Mouse (Mus musculus) midbrain, embryonic 15.5 days (tissue): ENCODE measurements at regions not wholly inside any gene's neighbourhood (a gene's known extent, or its start where the extent isn't known, plus 50 kb on each side); places are given as distances from the start of the nearest gene placed in this dataset.

Experiments
- ATAC-seq: fragments of 200-750 bp; cut with Nextera tagmentation; replicated peaks from 2 replicates; pipeline ENCODE4 v1.8.0; 2017; ENCODE audit warnings: moderate TSS enrichment
- H3K27ac ChIP-seq: fragments of 300-500 bp; sonication (generic); 2 replicates; pipeline ENCODE4 v1.5.1; 2015; ENCODE audit warnings: mild to moderate bottlenecking, inconsistent platforms
- H3K27me3 ChIP-seq: fragments of 300-500 bp; sonication (generic); replicated peaks from 2 replicates; pipeline ENCODE4 v1.6.1; 2015; ENCODE audit warnings: inconsistent platforms
- H3K36me3 ChIP-seq: fragments of 300-500 bp; sonication (generic); replicated peaks from 2 replicates; pipeline ENCODE4 v1.6.1; 2015; ENCODE audit warnings: inconsistent platforms
- H3K4me1 ChIP-seq: fragments of 300-500 bp; sonication (generic); 2 replicates; pipeline ENCODE4 v1.6.1; 2015; ENCODE audit warnings: inconsistent platforms
- H3K4me2 ChIP-seq: fragments of 300-500 bp; sonication (generic); 2 replicates; pipeline ENCODE4 v1.6.1; 2015; ENCODE audit warnings: inconsistent platforms, mild to moderate bottlenecking, moderate library complexity
- H3K4me3 ChIP-seq: fragments of 300-500 bp; sonication (generic); 2 replicates; pipeline ENCODE4 v1.5.1; 2015; ENCODE audit warnings: mild to moderate bottlenecking, inconsistent platforms
- H3K9ac ChIP-seq: fragments of 300-500 bp; sonication (generic); 2 replicates; pipeline ENCODE4 v1.6.1; 2015; ENCODE audit warnings: mild to moderate bottlenecking, inconsistent platforms
- H3K9me3 ChIP-seq: fragments of 300-500 bp; sonication (generic); 2 replicates; pipeline ENCODE4 v1.6.1; 2016; ENCODE audit warnings: inconsistent platforms
- WGBS: fragments of 180-500 bp; shearing (Covaris S2); methylation state at CpG from one replicate; pipeline ENCODE4 v1.1.7; 2015; ENCODE audit warnings: mixed read lengths; 5-methylcytosine and 5-hydroxymethylcytosine counted together

DNA sequence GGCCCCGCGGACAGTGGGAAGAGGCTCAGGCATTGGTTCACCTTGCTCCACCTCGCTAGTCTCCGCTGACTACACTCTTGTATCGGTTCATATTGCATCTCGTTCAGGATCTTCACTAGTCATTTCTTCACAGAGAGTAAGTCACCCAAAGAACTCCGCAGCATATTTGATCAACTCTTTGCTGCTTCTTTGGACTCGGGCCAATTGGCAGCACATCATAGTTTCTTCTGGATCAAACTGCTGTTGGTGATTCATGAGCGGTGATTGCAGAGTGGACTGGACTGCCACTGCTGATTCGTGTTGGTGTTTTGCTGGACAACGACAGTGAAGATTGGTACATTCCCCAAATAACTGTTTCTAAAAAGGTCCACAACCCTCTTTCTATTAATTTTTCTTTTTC lies 98.4 kb upstream of the Mb21d2 start:
- Histone ChIP-seq H3K4me2 (no peak overlapping the region), H3K27me3 (no peaks in the 10 kb centered on the region), H3K9ac (no peak overlapping the region), H3K9me3 (no peaks in the 10 kb centered on the region), H3K4me1 (no peaks in the 10 kb centered on the region), H3K36me3 (no peaks in the 10 kb centered on the region), H3K27ac (no peak overlapping the region), H3K4me3 (no peak overlapping the region)
- no peak for ATAC-seq
- WGBS = 90% methylated on average over 11 of the region's 11 CpGs

GRCm38 (mm10) chr16:29001249-29001648 lies 71.8 kb upstream of the Mb21d2 start:
- H3K4me2 ChIP-seq = no peak overlapping the region
- WGBS = 58% methylated on average over 9 of the region's 9 CpGs
- H3K9ac ChIP-seq = no peak overlapping the region
- ATAC-seq = peak; percentile 73
- H3K9me3 ChIP-seq = no peaks in the 10 kb centered on the region
- H3K27ac ChIP-seq = no peak overlapping the region
- H3K36me3 ChIP-seq = no peaks in the 10 kb centered on the region
- H3K4me1 ChIP-seq = no peaks in the 10 kb centered on the region
- no peaks in the 10 kb centered on the region for H3K27me3 ChIP-seq
- H3K4me3 ChIP-seq = no peak overlapping the region

DNA sequence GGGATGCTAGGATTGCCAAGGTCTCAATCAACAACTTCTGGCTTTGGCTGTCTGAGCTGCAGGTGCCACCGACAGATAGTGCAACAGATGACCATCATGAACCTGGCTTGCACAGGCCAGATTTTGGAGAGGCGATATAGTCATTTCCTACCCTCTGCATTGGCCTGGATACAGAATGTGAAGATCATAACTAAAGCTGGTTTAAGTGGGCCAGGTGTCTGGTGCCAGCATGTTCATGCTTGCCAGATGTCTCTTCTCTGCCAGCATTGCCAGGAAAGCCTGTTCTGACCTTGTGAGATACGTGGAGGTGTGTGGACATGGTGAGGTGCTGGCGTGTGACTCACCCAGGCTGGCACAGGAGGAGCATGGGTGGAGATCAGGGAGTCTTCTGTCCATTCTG lies 70.2 kb upstream of the Mb21d2 start:
- H3K4me1 ChIP-seq = no peaks in the 10 kb centered on the region
- H3K4me3 ChIP-seq = no peak overlapping the region

GRCm38 (mm10) chr16:28996629-28997028 lies 67.2 kb upstream of the Mb21d2 start:
- 84% methylated on average over 3 of the region's 3 CpGs for WGBS
- Histone ChIP-seq H3K4me3 (no peak overlapping the region), H3K4me2 (no peak overlapping the region), H3K36me3 (no peaks in the 10 kb centered on the region), H3K9me3 (no peaks in the 10 kb centered on the region), H3K9ac (no peak overlapping the region), H3K27ac (no peak overlapping the region), H3K27me3 (no peaks in the 10 kb centered on the region), H3K4me1 (no peaks in the 10 kb centered on the region)
- ATAC-seq = no peak

More for the DNA sequence above, 70.2 kb upstream of the Mb21d2 start:
- H3K36me3 ChIP-seq = no peaks in the 10 kb centered on the region
- ATAC-seq = no peak
- H3K9ac ChIP-seq = no peak overlapping the region
- no peak overlapping the region for H3K27ac ChIP-seq
- no peaks in the 10 kb centered on the region for H3K27me3 ChIP-seq
- H3K4me2 ChIP-seq = no peak overlapping the region
- no peaks in the 10 kb centered on the region for H3K9me3 ChIP-seq
- WGBS = 89% methylated on average over 4 of the region's 4 CpGs

- ATAC-seq = no peak
- Histone ChIP-seq H3K9ac (no peak overlapping the region), H3K4me3 (no peak overlapping the region), H3K36me3 (no peaks in the 10 kb centered on the region), H3K27me3 (no peaks in the 10 kb centered on the region), H3K9me3 (no peaks in the 10 kb centered on the region), H3K4me2 (no peak overlapping the region), H3K27ac (no peak overlapping the region), H3K4me1 (no peaks in the 10 kb centered on the region)
- 93% methylated on average over 3 of the region's 3 CpGs for WGBS
Measured at GRCm38 (mm10) chr16:28990666-28991065, 61.2 kb upstream of the Mb21d2 start.

DNA sequence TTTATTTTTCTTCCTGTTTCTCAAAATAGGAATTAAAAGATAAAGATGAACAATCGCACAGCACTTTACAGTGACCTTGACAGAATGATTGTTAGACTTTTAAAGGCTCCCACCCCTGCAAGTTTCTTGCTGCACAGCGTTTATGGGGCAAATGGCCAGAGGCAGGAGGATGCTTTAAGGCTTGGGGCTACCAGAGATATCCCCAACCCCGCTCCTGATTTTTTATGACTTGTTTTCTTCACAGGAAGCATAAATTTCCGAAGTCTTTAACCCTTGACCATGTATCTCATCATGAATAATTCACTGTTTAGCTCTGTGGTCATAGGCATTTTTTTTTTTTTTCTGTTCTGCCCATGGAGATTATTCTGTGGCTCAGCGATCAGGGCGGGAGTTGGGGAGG lies 55.5 kb upstream of the Mb21d2 start:
- Histone ChIP-seq H3K9ac (no peak overlapping the region), H3K36me3 (no peaks in the 10 kb centered on the region), H3K9me3 (no peaks in the 10 kb centered on the region), H3K27ac (no peak overlapping the region), H3K4me3 (no peak overlapping the region), H3K27me3 (no peaks in the 10 kb centered on the region), H3K4me2 (no peak overlapping the region), H3K4me1 (peaks cover 8% of the 10 kb centered on the region; the same call in 1 of the 2 replicates)
- ATAC-seq = no peak
- WGBS = 42% methylated on average over 6 of the region's 6 CpGs

GRCm38 (mm10) chr16:28982901-28983300 lies 53.4 kb upstream of the Mb21d2 start:
- no peak for ATAC-seq
- Histone ChIP-seq H3K36me3 (no peaks in the 10 kb centered on the region), H3K27me3 (no peaks in the 10 kb centered on the region), H3K27ac (no peak overlapping the region), H3K4me1 (peaks cover 8% of the 10 kb centered on the region; the same call in 1 of the 2 replicates), H3K4me3 (no peak overlapping the region), H3K4me2 (no peak overlapping the region), H3K9ac (no peak overlapping the region), H3K9me3 (0 out of 2 replicates have a peak, but pooled peaks cover 7% of the 10 kb centered on the region)
- WGBS = 87% methylated on average over 7 of the region's 7 CpGs
